Mouse (Mus musculus) natural killer cell, adult 2 months (primary cell): ENCODE data around the gene Tdrd5.
A peak's percentile ranks its signal among the peaks of the same experiment; 100 is the strongest.
"Not testable (repeated sequence)": the region's sequence is repeated elsewhere in the genome, so short reads cannot be mapped to it uniquely, and the experiment has no call there.

ENCODE experiments used
- DNase-seq, 2 experiments: peaks; one replicate each; pipeline ENCODE4 v3.0.0; 2022; ENCODE audit warnings: low spot score in 2 of 2

Gene Tdrd5

DNA sequence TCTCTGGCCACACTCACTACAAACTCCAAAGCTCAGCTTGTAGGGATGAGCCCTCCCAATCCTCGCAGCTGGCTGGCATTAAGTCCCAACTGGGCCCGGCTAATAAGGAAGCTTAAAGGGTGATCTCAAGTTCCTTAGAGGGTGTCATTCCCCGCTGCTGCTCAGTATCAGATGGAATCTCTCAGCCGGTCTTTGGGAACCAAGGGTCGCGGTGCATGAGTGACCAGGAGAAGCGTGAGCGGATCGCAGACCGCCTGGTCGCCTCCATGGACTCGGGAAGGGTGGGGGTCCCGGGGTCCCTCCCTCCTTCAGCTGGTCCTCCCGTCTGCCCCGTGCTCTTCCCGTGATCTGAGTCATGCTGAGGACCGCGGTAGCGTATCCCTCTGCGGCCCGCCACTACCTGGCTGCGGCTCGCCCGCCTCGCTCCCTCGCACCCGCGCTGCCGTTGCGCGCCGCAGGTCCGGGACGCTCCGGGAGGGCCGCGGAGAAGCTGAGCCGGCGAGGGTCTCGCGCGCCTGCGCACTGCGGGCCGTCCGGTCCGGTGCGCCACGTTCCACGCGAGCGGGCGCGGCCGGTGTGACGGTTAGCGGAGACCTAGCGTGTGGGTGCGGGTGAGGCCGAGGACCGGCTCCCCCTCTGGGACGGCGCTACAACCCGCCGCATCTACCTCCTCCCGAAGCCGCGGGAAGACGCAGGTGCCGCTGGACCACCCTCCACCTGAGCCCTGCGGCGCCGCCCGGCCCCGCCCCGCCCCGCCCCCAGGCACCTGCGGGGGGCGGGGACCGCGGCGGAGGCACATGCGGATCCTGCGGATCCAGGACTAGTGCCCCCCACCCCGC, at the start of gene Tdrd5:
Tdrd5 (minus strand) TSS at position 754 of the 839 bp plus-strand sequence.
- DNase-seq, result no peak

DNA sequence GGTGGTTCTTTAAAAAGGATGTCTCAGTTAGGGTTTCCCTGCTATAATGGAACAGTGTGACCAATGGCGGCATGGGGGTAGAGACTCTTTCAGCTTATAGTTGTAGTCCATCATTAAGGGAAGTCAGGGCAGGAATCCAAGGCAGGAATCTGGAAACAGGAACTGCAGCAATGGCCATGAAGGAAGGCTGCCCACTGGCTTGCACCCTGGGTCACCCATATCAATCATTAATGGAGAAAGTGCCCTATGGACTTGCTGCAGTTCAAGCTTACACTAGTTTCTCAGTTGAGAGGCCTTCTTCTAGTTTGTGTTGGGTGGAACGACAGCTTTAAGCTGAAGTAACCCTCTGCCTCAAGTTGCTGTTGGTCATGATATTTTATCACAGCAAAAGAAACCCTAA, 49.0 kb upstream of the Tdrd5 start:
- DNase-seq, result no peak

DNA sequence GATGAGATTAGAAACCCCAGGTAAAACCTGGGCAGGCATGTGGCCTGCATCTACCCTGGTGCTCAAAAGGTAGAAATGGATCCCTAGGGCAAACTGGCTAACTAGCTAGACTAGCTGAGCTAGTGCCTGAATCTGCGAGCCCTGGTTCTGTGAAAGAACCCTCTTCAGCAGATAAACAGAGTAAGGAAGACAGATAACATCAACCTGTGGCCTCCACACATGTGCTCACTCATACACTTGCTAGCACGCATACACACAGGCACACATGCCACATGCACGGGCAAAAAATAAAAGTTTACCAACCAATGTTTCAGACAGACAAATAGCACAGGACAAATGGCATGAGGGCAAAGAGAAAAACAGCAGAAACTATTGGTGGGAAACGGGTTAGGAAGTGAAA, 47.0 kb upstream of the Tdrd5 start:
- no peak for DNase-seq

DNA sequence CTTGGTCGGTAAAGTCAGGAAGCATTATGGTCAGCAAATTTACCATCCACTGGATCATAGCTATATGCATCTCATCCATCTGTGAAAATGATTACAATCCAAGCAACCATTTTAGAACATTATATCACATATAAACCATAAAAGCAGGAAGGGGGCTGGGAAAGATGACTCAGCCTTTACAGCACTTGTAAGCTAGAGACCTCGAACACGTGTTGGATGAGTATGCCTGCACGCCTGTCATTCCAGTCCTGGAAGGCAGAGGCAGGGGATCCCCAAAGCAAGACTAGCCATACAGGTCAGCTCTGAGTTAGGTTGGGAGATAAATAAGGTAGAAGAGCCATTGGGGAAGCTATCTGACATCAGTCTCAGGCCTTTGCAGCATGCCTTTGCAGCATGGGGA, 45.6 kb upstream of the Tdrd5 start:
- DNase-seq, result no peak

DNA sequence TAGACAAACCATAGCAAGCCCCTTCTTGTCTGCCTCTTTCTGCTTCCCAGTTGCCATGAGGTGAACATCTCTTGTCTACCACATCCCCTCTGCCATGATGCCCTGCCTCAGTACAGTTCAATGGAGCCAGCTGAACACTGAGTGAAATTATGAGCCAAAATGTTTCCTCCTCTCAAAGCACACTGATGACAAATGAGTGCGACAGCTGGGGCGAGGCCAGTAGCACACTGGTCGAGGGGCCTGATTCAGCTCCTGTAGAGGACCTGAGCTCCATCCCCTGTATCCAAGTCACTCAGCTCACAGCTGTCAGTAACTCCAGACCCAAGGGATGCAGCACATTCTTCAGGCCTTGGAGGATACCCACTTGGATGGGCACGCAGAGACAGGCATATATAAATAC, 42.2 kb upstream of the Tdrd5 start:
- no peak for DNase-seq

DNA sequence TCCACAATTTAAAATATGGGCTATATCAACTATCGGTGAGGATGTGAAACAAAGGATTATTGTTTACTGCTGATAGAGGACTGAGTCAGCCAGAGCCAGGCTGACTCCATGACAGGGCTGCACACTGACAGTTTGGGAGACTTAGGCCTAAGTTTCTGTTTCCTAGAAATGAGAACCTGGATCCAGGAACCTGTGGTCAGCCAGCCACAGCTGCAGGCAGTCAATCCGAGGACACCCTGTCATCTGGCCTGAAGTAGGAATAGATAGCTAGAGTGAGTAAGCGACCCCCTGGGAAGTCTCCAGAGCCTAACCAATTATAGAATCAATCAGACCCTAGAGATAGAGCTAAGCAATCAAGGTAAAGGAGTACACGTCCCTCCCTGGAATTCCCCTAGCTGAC, 41.0 kb upstream of the Tdrd5 start:
- DNase-seq, result no peak

DNA sequence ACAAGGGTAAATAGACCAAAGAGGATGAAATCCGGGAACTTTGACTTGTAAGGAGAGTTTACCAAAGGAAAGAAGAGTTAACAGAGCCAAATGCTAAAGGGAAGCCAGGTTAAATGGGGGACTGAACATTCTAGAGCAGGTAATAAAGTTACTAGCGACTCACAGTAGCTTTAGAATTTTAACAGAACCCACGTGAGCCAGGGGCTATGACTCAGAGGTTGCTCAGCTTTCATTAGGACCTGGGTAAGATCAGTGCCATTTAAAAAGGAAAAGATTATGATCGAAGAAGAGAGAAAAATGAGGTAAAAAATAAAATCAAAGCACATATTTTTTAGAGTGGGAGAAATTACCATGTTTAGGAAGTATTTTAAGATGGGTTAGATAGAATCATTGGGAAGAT, 37.4 kb upstream of the Tdrd5 start:
- DNase-seq, result no peak

DNA sequence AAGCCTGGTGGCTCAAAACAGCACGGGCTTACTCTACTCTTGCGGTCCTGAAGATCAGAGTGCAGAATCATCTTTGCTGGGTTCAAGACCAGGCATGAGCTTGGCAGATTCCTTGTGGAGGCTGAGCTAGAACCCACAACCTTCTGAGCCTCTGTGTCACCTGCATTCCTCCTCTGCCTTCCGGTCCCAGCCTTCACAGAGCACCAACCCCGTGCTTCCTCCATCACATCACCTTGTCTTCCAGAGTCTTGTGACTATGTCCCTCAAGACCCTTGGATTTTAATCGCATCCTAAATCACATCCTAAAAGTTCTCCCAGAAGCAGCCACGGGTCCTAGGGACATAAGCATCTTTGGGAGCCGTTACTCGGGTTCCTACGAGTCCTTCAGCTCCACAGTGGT, 19.7 kb upstream of the Tdrd5 start:
- no peak for DNase-seq

DNA sequence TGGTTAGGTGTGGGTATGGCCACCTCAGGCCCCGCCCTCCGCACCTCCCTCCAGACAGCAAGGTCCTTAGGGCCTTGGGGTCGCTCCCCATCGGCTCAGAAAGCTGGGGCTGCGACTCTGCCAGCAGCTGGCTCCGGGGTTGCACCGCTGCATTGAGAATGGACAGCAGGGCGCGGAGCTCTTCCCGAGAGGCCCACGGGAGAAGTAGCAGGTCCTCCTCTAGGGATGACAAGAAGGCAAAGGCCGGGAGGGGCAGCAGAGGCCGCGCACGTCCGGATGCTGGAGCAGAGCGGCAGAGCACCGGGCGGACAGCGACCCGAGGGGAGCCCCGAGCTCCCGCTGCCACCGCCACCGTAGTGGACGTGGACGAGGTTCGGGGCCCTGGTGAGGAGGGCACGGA, 7.2 kb upstream of the Tdrd5 start, which contains the start of gene Nphs2:
Nphs2 (plus strand) TSS at position 98 of the 400 bp plus-strand sequence.
- no peak for DNase-seq

DNA sequence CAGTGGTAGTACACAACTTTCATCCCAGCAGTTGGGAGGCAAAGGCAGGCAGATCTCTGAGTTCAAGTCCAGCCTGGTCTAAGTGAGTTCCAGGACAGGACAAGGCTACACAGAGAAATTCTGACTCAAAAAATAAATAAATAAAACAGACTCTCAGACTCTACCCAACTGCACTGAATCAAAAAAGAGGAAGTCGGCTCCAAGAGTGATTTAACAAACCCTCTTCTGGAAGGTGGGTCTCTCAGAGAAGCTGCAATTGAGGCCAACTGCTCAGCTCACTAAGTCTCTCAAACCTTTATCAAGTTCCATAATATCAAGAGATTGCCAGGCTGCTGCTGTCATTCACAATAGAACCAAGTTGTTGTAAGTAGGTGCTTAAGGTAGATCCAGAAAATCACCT, 5.1 kb upstream of the Tdrd5 start:
- no peak for DNase-seq

DNA sequence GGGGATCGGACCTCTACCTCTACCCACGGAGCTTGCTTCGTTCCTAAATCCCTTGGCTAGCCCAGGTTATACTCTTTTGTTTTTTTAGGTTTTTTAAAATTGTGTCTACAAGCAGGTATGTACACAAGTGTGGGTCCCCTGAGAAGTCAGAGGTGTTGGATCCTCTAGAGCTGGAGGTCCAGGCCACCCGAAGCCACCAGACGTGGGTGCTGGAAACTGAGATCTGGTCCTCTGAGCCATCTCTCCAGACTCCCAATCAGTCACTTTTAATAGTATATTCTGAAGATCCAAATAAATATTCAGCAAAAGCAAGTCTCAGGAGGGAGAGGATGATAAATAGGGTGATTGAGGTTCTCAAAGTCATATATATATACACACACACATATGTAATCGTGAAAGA, 13.4 kb downstream of the Tdrd5 start:
- DNase-seq, result no peak

DNA sequence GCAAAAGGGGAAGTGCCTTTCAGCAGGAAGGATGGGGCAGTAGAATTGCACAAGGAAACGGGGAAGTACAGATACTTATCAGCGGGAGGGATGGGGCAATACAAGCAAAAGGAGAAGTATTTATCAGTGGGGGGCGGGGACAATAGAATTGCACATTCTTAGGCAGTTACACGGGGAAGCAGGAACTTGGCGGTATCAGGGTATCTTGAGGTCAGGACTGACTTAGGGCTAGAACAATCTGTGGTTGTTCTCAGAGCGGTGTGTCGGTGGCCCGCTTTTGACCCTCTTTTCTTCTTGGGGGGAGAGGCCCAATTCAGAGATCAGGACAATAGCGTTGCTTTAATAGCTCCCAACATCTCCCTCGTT, 14.3 kb downstream of the Tdrd5 start:
- not testable (repeated sequence) for DNase-seq

DNA sequence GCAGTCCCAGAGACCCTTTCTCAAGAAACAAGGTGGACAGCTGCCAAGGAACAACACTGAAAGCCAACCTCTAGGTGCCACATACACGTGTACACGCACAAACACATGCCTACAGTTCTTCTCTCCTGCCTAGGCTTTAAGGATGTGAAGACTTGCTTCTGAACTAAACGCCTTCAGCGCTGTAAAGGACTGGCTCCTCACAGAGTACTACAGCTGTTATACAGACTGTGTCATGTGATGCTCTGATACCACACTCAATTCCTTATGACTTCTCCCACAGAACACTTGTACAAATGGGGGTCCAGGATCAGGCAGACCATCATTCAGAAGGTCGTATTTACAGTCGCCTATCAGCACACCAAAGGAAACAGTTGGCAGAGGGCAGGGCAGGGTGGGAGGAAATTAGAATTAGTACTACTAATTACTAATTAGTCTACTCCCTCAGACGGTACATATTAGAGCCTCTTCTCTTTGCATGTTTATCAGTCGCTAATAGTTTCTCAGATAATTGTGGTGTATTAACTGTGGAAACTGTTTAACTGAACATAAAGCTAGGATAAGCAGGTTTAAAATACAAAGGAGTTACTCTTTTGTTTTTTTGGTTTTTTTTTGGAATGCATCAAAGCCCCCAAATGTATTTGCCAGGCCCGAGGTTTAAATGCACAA, 14.8 kb downstream of the Tdrd5 start:
- no peak for DNase-seq

DNA sequence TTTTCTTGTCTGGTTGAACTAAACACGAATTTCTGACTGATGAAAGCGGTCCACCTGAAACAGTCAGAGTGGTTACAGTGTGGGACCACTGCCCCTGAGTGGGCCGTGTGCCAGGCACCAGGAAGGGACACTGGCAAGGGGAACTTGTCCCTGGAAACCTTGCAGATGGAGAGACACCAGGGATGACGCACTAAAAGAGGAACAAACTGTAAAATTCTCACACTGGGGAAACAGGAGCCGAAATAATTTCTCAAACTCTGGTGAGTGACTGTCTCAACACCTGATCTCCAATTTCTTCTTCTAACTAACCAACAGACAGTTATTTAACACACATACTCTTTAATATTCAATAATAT, 17.9 kb downstream of the Tdrd5 start:
- no peak for DNase-seq

DNA sequence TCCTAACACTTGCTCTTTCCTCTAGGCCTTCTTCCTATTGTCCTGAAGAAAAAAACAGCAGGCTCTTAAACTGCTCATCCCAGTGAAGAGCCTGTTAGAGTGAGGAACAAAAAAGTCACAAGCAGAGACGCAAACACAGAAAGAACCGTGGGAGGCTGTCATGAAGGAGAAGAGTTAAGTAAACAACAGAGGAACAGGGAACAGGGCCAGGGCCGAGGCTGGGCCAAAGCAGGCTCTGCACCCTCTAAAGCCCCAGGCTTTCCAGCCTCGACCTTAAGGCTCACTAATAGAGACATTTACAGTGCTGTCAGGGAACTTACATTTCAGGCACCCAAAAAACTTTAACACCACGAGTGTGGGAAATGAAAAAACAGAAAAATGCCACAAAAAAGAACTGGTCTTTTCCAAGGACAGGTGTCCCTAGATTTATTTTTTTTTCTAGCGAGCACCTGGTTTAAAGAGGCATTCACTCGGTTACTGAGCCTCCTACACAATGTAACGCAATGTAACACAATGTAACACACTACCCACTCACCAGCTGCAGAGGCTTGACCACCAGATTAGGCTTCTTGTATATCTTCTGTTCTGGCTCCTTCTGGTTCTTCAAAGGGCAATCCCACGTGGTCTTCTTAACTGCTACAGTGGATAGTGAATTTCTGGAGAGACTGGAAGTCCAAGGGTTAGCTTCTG, 18.5 kb downstream of the Tdrd5 start:
- DNase-seq, result no peak

DNA sequence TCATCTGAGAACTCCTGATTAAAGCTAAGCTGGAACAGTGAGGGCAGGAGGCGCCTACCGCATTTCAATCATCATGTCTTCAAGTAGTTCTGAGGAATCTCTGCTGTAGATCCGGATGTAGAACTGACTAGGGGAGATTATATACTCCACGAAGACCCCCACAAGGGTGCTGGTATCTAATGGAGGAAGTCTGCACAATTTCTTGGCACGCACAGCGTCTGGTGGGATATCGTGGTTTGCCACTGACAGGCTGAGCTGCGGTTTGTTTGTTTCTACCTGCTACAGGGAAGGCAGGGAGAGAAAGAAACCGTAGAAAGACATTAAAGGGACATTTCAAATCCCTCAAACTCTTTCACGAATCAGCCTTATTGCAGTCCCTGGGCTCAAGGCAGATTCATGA, 19.3 kb downstream of the Tdrd5 start:
- no peak for DNase-seq

DNA sequence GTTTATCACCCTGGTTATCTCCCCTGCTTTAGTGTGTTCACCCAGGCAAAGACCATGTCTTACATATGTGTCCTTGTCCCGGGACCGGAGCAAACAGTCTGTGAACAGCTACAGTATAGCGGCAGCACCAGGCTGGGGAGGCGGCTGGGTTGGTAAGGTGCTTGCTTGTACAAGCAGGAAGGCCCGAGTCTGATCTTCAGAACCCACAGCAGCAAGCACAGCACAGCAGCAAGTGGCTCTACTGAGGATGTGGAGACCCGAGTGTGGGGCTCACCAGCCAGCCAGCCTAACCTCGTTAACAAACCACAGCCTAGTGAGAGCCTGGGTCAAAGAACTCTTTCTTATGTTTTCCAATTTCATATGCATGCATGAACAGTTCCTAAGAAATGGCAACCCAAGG, 23.3 kb downstream of the Tdrd5 start:
- no peak for DNase-seq

DNA sequence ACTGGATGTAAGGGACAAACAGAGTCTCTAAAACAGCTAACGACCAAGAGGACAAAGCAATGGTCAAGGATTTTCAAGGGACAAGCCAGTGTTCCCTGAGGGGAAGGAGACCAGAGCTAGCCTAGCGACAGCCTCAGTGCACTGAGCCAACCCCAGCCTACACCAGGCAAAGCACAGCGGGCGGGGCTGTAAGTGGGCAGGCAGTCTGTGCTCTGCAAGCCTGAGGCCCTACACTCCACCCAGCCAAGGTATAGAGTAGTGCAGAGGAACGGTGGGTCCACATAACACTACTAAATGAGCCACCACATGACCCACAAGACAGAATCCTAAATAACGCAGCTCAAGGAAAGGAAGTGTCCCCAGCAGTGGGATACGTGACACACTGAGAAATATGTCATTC, 29.8 kb downstream of the Tdrd5 start:
- DNase-seq, result no peak

DNA sequence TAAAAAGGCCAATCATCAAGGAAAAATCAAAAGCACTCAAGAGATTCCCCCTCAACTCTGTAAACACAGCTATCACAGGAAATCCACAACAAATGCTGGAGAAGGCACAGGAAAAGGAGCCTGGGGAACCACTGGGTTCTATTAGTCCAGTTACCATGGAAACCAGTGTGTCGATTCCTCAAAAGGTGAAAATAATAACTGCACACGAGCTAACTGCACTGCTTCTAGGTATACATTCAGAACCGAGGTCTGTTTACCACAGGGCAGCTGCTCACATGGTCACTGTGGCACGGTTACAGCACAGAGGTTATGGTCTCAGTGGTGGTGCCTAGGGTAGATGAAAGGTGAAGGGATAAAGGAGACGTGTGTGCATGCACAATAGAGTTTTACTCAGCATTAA, 31.8 kb downstream of the Tdrd5 start:
- no peak for DNase-seq

DNA sequence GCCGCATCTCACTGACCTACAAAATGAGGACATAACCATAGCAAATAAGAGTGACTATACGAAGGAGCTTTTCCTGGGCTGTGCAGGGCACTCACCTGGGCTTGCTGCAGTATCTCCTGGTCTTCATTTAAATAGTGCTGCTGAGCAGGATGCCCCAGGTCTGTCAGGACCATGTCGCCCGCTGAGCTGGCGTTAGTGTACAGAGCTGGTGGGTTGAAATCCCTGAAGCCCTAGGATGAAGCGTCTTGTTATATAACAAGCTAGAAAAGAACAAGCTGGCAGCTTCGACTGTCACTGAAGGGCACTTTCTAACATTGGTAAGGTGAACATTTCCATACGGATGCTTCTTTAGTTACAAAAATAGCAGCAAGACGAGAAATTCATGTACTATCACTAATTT, 33.0 kb downstream of the Tdrd5 start:
- DNase-seq, result no peak

DNA sequence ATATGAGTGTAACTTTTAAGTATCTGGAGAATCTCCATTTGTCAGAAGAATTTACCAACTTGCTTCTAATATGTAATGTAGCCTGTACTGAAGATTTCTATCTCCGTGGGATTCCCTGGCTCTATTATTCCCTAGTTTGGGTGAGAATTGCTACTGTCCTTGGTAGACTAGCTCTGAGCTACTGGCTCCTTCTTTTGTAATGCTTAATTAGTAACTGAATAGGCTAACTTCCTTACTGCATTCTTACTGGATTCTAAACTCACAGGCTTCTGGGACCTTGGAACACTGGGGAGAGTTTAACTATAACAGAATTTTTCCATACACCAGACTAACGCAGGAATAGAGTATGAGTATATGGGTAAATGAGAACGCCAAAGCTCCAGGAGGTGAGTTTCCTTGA, 34.9 kb downstream of the Tdrd5 start:
- not testable (repeated sequence) for DNase-seq

DNA sequence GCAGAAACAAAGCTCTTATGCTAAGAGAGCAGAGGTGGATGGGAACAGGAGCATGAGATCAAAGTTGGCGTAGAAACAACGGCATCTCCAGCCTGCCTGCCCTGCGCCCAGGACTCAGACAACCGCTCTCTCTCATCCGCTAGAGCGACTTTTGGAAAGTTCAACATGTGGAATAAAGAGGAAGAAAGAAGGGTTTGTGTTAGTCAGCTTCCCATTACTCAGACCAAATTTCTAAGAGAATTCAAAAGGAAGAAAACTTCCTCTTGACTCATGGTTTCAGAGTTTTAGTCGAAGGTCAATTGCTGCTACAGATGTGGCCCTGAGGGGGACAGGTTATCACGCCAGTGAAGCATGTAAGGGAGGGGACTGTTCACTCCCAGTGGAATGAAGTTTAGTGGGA, 39.5 kb downstream of the Tdrd5 start:
- DNase-seq, result no peak

DNA sequence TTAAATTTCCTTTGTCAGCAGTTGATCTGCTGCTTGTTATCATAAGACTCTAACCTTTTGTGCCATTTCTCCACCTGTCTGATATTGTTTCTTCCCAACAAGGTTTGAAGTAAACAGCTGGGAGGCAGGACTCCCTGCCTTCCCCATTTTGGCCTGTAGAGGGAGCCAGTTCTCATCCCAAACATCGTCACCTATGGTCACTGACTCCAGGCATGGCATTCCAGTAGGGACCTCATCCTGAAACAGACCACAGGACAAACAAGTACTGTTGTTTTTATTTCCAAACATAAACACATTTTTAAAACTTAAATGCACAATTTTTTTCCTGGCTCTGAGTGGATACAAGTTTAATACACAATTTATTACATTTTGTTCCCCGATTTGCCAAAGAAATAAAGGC, 40.1 kb downstream of the Tdrd5 start:
- peak in 1 of 2 experiments; percentile 3 for DNase-seq
